Mouse (Mus musculus): ENCODE measurements at regions not wholly inside any gene's neighbourhood (a gene's known extent, or its start where the extent isn't known, plus 50 kb on each side); places are given as distances from the start of the nearest gene placed in this dataset.

GRCm38 (mm10) chr9:115524161-115524560 is 213.9 kb upstream of the Stt3b start:
- Histone ChIP-seq H3K27ac (ENCODE audit: low read depth, low read length) (no peak overlapping the region), H3K36me3 (ENCODE audit: insufficient read depth) (no peaks in the 10 kb centered on the region), H3K9ac (no peak overlapping the region), H3K9me3 (ENCODE audit: low read length) (no peaks in the 10 kb centered on the region), H3K4me3 (ENCODE audit: low read depth, low read length) (no peak overlapping the region), H3K4me2 (ENCODE audit: low read depth) (no peak overlapping the region), H3K27me3 (ENCODE audit: insufficient read depth, low read length) (no peaks in the 10 kb centered on the region), H3K4me1 (ENCODE audit: insufficient read depth) (no peaks in the 10 kb centered on the region)
- DNase-seq (no peak), ATAC-seq (no peak)
- 62% methylated on average over 3 of the region's 3 CpGs for WGBS
- no peak for TF ChIP-seq CTCF (IDR thresholded peaks at IDR 0.05; ENCODE audit: low read depth)

DNA sequence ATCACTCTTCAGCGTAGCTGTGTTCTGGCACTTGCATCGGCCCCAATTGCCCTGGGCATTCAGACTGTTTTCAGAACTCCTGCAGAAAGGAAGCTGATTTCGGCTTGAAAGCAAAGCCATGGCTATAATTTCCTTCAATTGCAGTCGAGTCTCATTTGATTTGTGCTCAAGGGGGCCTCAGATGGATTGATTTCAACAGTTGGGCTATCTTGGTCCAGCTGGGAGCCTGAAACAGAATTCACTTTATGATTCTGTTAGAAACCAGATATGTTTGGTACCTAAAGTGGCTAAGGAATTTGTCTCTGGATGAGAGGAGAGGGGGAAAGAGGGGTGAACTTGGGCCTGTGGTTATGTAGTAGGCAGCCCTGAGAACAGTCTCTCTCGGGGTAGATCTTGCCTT is 214.4 kb upstream of the Stt3b start:
- no peak for DNase-seq
- Histone ChIP-seq H3K4me3 (ENCODE audit: low read depth, low read length) (no peak overlapping the region), H3K9me3 (ENCODE audit: low read length) (no peaks in the 10 kb centered on the region), H3K36me3 (ENCODE audit: insufficient read depth) (no peaks in the 10 kb centered on the region), H3K9ac (no peak overlapping the region), H3K27me3 (ENCODE audit: insufficient read depth, low read length) (no peaks in the 10 kb centered on the region), H3K4me2 (ENCODE audit: low read depth) (no peak overlapping the region), H3K4me1 (ENCODE audit: insufficient read depth) (no peaks in the 10 kb centered on the region), H3K27ac (ENCODE audit: low read depth, low read length) (no peak overlapping the region)
- TF ChIP-seq CTCF (IDR thresholded peaks at IDR 0.05; ENCODE audit: low read depth): no peak
- 58% methylated on average over 5 of the region's 5 CpGs for WGBS
- no peak for ATAC-seq

DNA sequence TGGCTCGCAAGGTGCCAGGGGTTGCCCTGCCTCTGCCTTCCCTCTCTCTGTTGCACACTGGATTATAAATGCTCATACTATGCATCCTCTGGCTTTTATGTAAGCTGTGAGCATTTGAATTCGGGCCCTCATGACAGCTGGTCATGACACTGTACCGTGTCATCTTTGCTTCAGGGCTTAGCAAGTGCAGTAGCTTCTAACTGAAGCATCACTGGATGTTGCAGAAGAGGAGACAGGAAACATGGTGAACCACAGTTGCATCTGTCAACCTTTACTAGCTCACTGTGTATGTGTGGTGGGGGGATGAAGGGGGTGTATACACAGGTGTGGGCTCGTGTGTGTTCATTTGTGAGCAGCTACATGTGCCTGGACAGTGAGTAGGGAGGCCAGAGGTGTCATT is 216.1 kb upstream of the Stt3b start:
- Histone ChIP-seq H3K27me3 (ENCODE audit: insufficient read depth, low read length) (no peaks in the 10 kb centered on the region), H3K4me3 (ENCODE audit: low read depth, low read length) (no peak overlapping the region), H3K4me2 (ENCODE audit: low read depth) (no peak overlapping the region), H3K27ac (ENCODE audit: low read depth, low read length) (no peak overlapping the region), H3K9me3 (ENCODE audit: low read length) (no peaks in the 10 kb centered on the region), H3K4me1 (ENCODE audit: insufficient read depth) (no peaks in the 10 kb centered on the region), H3K9ac (no peak overlapping the region), H3K36me3 (ENCODE audit: insufficient read depth) (no peaks in the 10 kb centered on the region)
- DNase-seq (no peak), ATAC-seq (no peak)
- 86% methylated on average over 4 of the region's 4 CpGs for WGBS
- no peak for TF ChIP-seq CTCF (IDR thresholded peaks at IDR 0.05; ENCODE audit: low read depth)

- H3K36me3 ChIP-seq (ENCODE audit: insufficient read depth): no peaks in the 10 kb centered on the region
- no peak for ATAC-seq
- H3K9me3 ChIP-seq (ENCODE audit: low read length): no peaks in the 10 kb centered on the region
- no peak for DNase-seq
- WGBS: 92% methylated on average over 6 of the region's 6 CpGs
- no peak overlapping the region for H3K4me2 ChIP-seq (ENCODE audit: low read depth)
- TF ChIP-seq CTCF (IDR thresholded peaks at IDR 0.05; ENCODE audit: low read depth): no peak
- no peak overlapping the region for H3K4me3 ChIP-seq (ENCODE audit: low read depth, low read length)
- H3K9ac ChIP-seq: no peak overlapping the region
- H3K27me3 ChIP-seq (ENCODE audit: insufficient read depth, low read length): no peaks in the 10 kb centered on the region
- no peak overlapping the region for H3K27ac ChIP-seq (ENCODE audit: low read depth, low read length)
- H3K4me1 ChIP-seq (ENCODE audit: insufficient read depth): no peaks in the 10 kb centered on the region
Observed at GRCm38 (mm10) chr9:115526981-115527380, 216.8 kb upstream of the Stt3b start.

- ATAC-seq: no peak
- Histone ChIP-seq H3K27me3 (ENCODE audit: insufficient read depth, low read length) (no peaks in the 10 kb centered on the region), H3K27ac (ENCODE audit: low read depth, low read length) (no peak overlapping the region), H3K4me2 (ENCODE audit: low read depth) (no peak overlapping the region), H3K9ac (no peak overlapping the region), H3K9me3 (ENCODE audit: low read length) (no peaks in the 10 kb centered on the region), H3K4me1 (ENCODE audit: insufficient read depth) (no peaks in the 10 kb centered on the region), H3K4me3 (ENCODE audit: low read depth, low read length) (no peak overlapping the region), H3K36me3 (ENCODE audit: insufficient read depth) (no peaks in the 10 kb centered on the region)
- no peak for TF ChIP-seq CTCF (IDR thresholded peaks at IDR 0.05; ENCODE audit: low read depth)
- 42% methylated on average over 3 of the region's 3 CpGs for WGBS
- no peak for DNase-seq
Observed at GRCm38 (mm10) chr9:115534198-115534597, 224.0 kb upstream of the Stt3b start.

DNA sequence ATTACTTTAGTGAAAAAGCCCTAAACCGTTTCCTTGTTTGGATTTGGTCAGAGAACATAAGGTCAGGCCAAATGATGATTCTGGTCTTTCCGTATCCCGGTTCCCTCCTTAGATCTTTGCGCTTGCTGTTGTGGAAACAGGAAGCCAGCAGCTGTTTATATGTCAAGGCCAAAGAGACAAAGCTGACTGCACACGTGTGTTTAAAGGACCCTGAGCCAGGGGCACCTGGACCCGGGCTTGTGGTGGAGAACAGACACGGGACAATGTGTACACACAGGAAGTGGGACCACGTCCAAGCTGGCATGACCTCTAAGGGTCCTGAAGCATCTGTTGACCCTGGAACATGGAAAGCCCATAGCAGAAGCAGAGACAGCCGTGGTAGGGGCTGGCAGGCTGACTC is 233.4 kb upstream of the Stt3b start:
- WGBS: 78% methylated on average over 9 of the region's 9 CpGs
- no peak for DNase-seq
- Histone ChIP-seq H3K36me3 (ENCODE audit: insufficient read depth) (no peaks in the 10 kb centered on the region), H3K9me3 (ENCODE audit: low read length) (no peaks in the 10 kb centered on the region), H3K4me1 (ENCODE audit: insufficient read depth) (no peaks in the 10 kb centered on the region), H3K4me3 (ENCODE audit: low read depth, low read length) (no peak overlapping the region), H3K27ac (ENCODE audit: low read depth, low read length) (no peak overlapping the region), H3K27me3 (ENCODE audit: insufficient read depth, low read length) (no peaks in the 10 kb centered on the region), H3K9ac (no peak overlapping the region), H3K4me2 (ENCODE audit: low read depth) (no peak overlapping the region)
- ATAC-seq: no peak
- TF ChIP-seq CTCF (IDR thresholded peaks at IDR 0.05; ENCODE audit: low read depth): no peak

DNA sequence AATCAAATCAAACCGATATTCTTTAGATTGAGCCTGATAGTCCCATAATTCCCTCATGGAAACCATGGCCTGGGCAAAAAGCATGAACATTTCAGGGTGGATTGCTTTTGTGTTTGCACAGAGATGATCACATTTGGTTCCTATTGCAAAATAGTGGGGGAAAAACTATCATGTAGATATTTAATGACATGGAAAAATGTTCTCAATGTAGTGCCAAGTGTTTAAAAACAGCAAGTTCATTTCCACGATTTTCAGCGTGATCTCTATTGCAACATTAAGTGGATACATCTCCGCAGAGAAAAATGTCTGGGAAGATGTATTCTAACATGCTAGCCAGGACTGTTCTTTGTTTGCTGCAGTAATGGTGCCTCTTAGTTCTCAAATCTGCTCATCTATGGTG is 235.0 kb upstream of the Stt3b start:
- Histone ChIP-seq H3K4me3 (ENCODE audit: low read depth, low read length) (no peak overlapping the region), H3K4me1 (ENCODE audit: insufficient read depth) (no peaks in the 10 kb centered on the region), H3K27me3 (ENCODE audit: insufficient read depth, low read length) (no peaks in the 10 kb centered on the region), H3K27ac (ENCODE audit: low read depth, low read length) (no peak overlapping the region), H3K4me2 (ENCODE audit: low read depth) (no peak overlapping the region), H3K9me3 (ENCODE audit: low read length) (no peaks in the 10 kb centered on the region), H3K36me3 (ENCODE audit: insufficient read depth) (no peaks in the 10 kb centered on the region), H3K9ac (no peak overlapping the region)
- DNase-seq (no peak), ATAC-seq (no peak)
- TF ChIP-seq CTCF (IDR thresholded peaks at IDR 0.05; ENCODE audit: low read depth): no peak
- 75% methylated on average over 4 of the region's 4 CpGs for WGBS

- no peaks in the 10 kb centered on the region for H3K27me3 ChIP-seq (ENCODE audit: insufficient read depth, low read length)
- H3K4me2 ChIP-seq (ENCODE audit: low read depth): no peak overlapping the region
- TF ChIP-seq CTCF (IDR thresholded peaks at IDR 0.05; ENCODE audit: low read depth): no peak
- no peak overlapping the region for H3K27ac ChIP-seq (ENCODE audit: low read depth, low read length)
- whole genome bisulfite sequencing: 39% methylated on average over 2 of the region's 2 CpGs
- DNase-seq (no peak), ATAC-seq (no peak)
- H3K36me3 ChIP-seq (ENCODE audit: insufficient read depth): no peaks in the 10 kb centered on the region
- H3K9me3 ChIP-seq (ENCODE audit: low read length): no peaks in the 10 kb centered on the region
- no peak overlapping the region for H3K4me3 ChIP-seq (ENCODE audit: low read depth, low read length)
- no peaks in the 10 kb centered on the region for H3K4me1 ChIP-seq (ENCODE audit: insufficient read depth)
- no peak overlapping the region for H3K9ac ChIP-seq
Observed at GRCm38 (mm10) chr9:115545792-115546191, 235.6 kb upstream of the Stt3b start.
